Mouse (Mus musculus) heart, adult 2 months (tissue): Measurements from ENCODE around the gene Evi2a.

Source experiments
- CTCF ChIP-seq: fragments of 200-600 bp; IDR thresholded peaks from 2 replicates; pipeline ENCODE4 v1.8.1; 2022; ENCODE audit warnings: antibody characterized with exemption, mild to moderate bottlenecking, moderate library complexity
- POLR2A ChIP-seq: fragments of 200-500 bp; IDR thresholded peaks from 2 replicates; pipeline ENCODE4 v1.6.1; 2011; ENCODE audit warnings: mild to moderate bottlenecking, low read depth, low read length, control low read depth; ENCODE audit not compliant: insufficient read depth

GRCm38 (mm10) chr11:79573836-79574235 is 43.4 kb upstream of the Evi2a start:
- TF ChIP-seq CTCF: no peak
- no peak for TF ChIP-seq POLR2A
